Comparison of ENCODE assay signal across 7 mouse cellular contexts in genomic region chr7:12977682-12978389, GRCm38 (mm10). TPM values are rescaled to one million over a fixed set of nuclear protein-coding genes. Genes with fewer than 3 reads are reported as not detected.
DNase-seq lines count a peak whose midpoint lies in the region; ATAC-seq lines count a peak whose summit lies in the region.

TSS of gene Zfp446 (plus strand) at chr7:12977848.

- ATAC-seq in embryonic facial prominence, embryonic 11.5 days (replicated peaks; ENCODE audit: insufficient number of reproducible peaks, low FRiP score, low TSS enrichment, low read depth): peak; percentile 99
- ATAC-seq in granulocyte monocyte progenitor cell, adult 5-6 weeks (replicated peaks; ENCODE audit: poor library complexity, severe bottlenecking): peak; percentile 92
- peak; percentile 99 for ATAC-seq in midbrain, embryonic 13.5 days

- peak within 1 kb of the TSS; percentile 40 for H3K4me2 ChIP-seq in embryonic facial prominence, embryonic 11.5 days (ENCODE audit: low read depth, low read length)
- peak within 1 kb of the TSS; percentile 72 for H3K4me2 ChIP-seq in midbrain, embryonic 13.5 days (replicated peaks)

- no peaks in the 10 kb centered on the region for H3K36me3 ChIP-seq in embryonic facial prominence, embryonic 11.5 days (replicated peaks; ENCODE audit: control insufficient read depth, insufficient read depth, low read depth, low read length)
- H3K36me3 ChIP-seq in limb, embryonic 10.5 days: peaks cover 19% of the 10 kb centered on the region
- H3K36me3 ChIP-seq in midbrain, embryonic 13.5 days: peaks cover 25% of the 10 kb centered on the region

- peaks cover 2% of the 10 kb centered on the region; the same call in 1 of the 2 replicates for H3K4me1 ChIP-seq in embryonic facial prominence, embryonic 11.5 days (ENCODE audit: control insufficient read depth, insufficient read depth, low read length)
- H3K4me1 ChIP-seq in limb, embryonic 10.5 days: peaks cover 16% of the 10 kb centered on the region
- peaks cover 17% of the 10 kb centered on the region for H3K4me1 ChIP-seq in midbrain, embryonic 13.5 days (replicated peaks)

- H3K27ac ChIP-seq in embryonic facial prominence, embryonic 11.5 days (replicated peaks; ENCODE audit: low read depth, low read length): peak within 1 kb of the TSS; percentile 65
- H3K27ac ChIP-seq in limb, embryonic 10.5 days: peak within 1 kb of the TSS; percentile 94
- H3K27ac ChIP-seq in midbrain, embryonic 13.5 days: peak within 1 kb of the TSS; percentile 93

- H3K9me3 ChIP-seq in embryonic facial prominence, embryonic 11.5 days (replicated peaks; ENCODE audit: control insufficient read depth, low read length): no peaks in the 10 kb centered on the region
- H3K9me3 ChIP-seq in limb, embryonic 10.5 days (replicated peaks): no peaks in the 10 kb centered on the region
- H3K9me3 ChIP-seq in midbrain, embryonic 13.5 days: no peaks in the 10 kb centered on the region

- peak; percentile 99 for DNase-seq in adrenal gland, postnatal 14 days
- peak; percentile 98 for DNase-seq in embryonic facial prominence, embryonic 11.5 days (ENCODE audit: low spot score)
- DNase-seq in kidney, adult 11 months: peak; percentile 99
- peak; percentile 95 for DNase-seq in limb, embryonic 10.5 days (ENCODE audit: low spot score)
- peak; percentile 94 for DNase-seq in spleen, adult 12 weeks (ENCODE audit: low spot score)

- H3K27me3 ChIP-seq in embryonic facial prominence, embryonic 11.5 days (ENCODE audit: control insufficient read depth, insufficient read depth, low read length): no peaks in the 10 kb centered on the region
- no peaks in the 10 kb centered on the region for H3K27me3 ChIP-seq in limb, embryonic 10.5 days (ENCODE audit: low read depth, poor library complexity, severe bottlenecking)
- no peaks in the 10 kb centered on the region for H3K27me3 ChIP-seq in midbrain, embryonic 13.5 days

- H3K9ac ChIP-seq in embryonic facial prominence, embryonic 11.5 days (replicated peaks; ENCODE audit: low read length): peak within 1 kb of the TSS; percentile 68
- peak within 1 kb of the TSS; percentile 75 for H3K9ac ChIP-seq in midbrain, embryonic 13.5 days (replicated peaks)

- under 1% methylated on average over 49 of the region's 49 CpGs for WGBS in embryonic facial prominence, embryonic 11.5 days
- WGBS in limb, embryonic 10.5 days: under 1% methylated on average over 49 of the region's 49 CpGs
- WGBS in midbrain, embryonic 13.5 days: under 1% methylated on average over 49 of the region's 49 CpGs

- H3K4me3 ChIP-seq in embryonic facial prominence, embryonic 11.5 days (ENCODE audit: low read depth, low read length): peak within 1 kb of the TSS; percentile 61
- H3K4me3 ChIP-seq in limb, embryonic 10.5 days: peak within 1 kb of the TSS; percentile 64
- H3K4me3 ChIP-seq in midbrain, embryonic 13.5 days (replicated peaks): peak within 1 kb of the TSS; percentile 58

RNA-seq across cellular contexts. Expression of gene Zfp446, which starts in this region (rescaled TPM):
- total RNA-seq in adrenal gland, postnatal 14 days (2021): 6.0 and 7.2 TPM in 2 replicates
- 5.9 and 6.6 TPM in 2 replicates for polyA plus RNA-seq in embryonic facial prominence, embryonic 11.5 days (2014; fragmentation: Nextera tagmentation; extraction: Ambion mirVana)
- 5.4 and 9.5 TPM in 2 replicates for total RNA-seq in granulocyte monocyte progenitor cell, adult 5-6 weeks (2014; fragmentation: Nextera tagmentation)
- total RNA-seq in granulocyte monocyte progenitor cell, adult 5-6 weeks (2017): 3.0 and 4.0 TPM in 2 replicates
- 14.0 and 14.9 TPM in 2 replicates for polyA plus RNA-seq in limb, embryonic 10.5 days (2016; fragmentation: Nextera tagmentation; extraction: Ambion mirVana)
- polyA plus RNA-seq in midbrain, embryonic 13.5 days (2015; fragmentation: Nextera tagmentation; extraction: Ambion mirVana): 14.3 and 16.2 TPM in 2 replicates

Comparison
In these comparisons a context has a peak if more than half of its experiments do, and no peak if none do; other contexts are left out.
1. Peak in every context shown above with its lines: DNase-seq, ATAC-seq, H3K4me3 ChIP-seq and H3K27ac ChIP-seq.